Mouse (Mus musculus) limb, embryonic 14.5 days (tissue): Measurements from ENCODE around the gene Kif2c. TPM values are rescaled to one million over a fixed set of nuclear protein-coding genes. Genes with fewer than 3 reads are reported as not detected.

Experiments used
- ATAC-seq: fragments of 200-750 bp; cut with Nextera tagmentation; 2 replicates; pipeline ENCODE4 v1.8.0; 2017; ENCODE audit warnings: low read depth, moderate number of reproducible peaks, moderate TSS enrichment; ENCODE audit not compliant: low FRiP score
- DNase-seq: peaks from one replicate; pipeline ENCODE4 v3.0.0-alpha.2; 2015; ENCODE audit warnings: low spot score
- H3K27ac ChIP-seq: fragments of 300-500 bp; sonication (generic); replicated peaks from 2 replicates; pipeline ENCODE4 v1.5.1; 2014; ENCODE audit warnings: low read depth, mild to moderate bottlenecking, low read length, moderate library complexity, mixed read lengths
- H3K27me3 ChIP-seq: fragments of 300-500 bp; sonication (generic); 2 replicates; pipeline ENCODE4 v1.6.1; 2014; ENCODE audit warnings: low read length, mixed read lengths; ENCODE audit not compliant: control insufficient read depth, insufficient read depth
- H3K36me3 ChIP-seq: fragments of 300-500 bp; sonication (generic); 2 replicates; pipeline ENCODE4 v1.6.1; 2014; ENCODE audit warnings: mild to moderate bottlenecking, low read length, moderate library complexity, mixed read lengths; ENCODE audit not compliant: control insufficient read depth, insufficient read depth
- H3K4me1 ChIP-seq: fragments of 300-500 bp; sonication (generic); 2 replicates; pipeline ENCODE4 v1.6.1; 2014; ENCODE audit warnings: antibody characterized with exemption, low read length, mixed read lengths; ENCODE audit not compliant: control insufficient read depth, insufficient read depth
- H3K4me2 ChIP-seq: fragments of 300-500 bp; sonication (generic); replicated peaks from 2 replicates; pipeline ENCODE4 v1.6.1; 2014; ENCODE audit warnings: low read depth, mild to moderate bottlenecking, low read length, moderate library complexity; ENCODE audit not compliant: severe bottlenecking
- H3K4me3 ChIP-seq: fragments of 300-500 bp; sonication (generic); replicated peaks from 2 replicates; pipeline ENCODE4 v1.5.1; 2014; ENCODE audit warnings: low read length
- H3K9ac ChIP-seq: fragments of 300-500 bp; sonication (generic); 2 replicates; pipeline ENCODE4 v1.6.1; 2014; ENCODE audit warnings: mild to moderate bottlenecking, low read depth, low read length, moderate library complexity; ENCODE audit not compliant: severe bottlenecking
- H3K9me3 ChIP-seq: fragments of 300-500 bp; sonication (generic); 2 replicates; pipeline ENCODE4 v1.6.1; 2016; ENCODE audit warnings: low read length; ENCODE audit not compliant: control insufficient read depth
- POLR2A ChIP-seq: fragments of 200-500 bp; IDR thresholded peaks from 2 replicates; pipeline ENCODE4 v1.8.0; 2012; ENCODE audit warnings: inconsistent platforms, mild to moderate bottlenecking, moderate library complexity, borderline replicate concordance; ENCODE audit not compliant: insufficient read depth, insufficient read length; ENCODE audit errors: extremely low read depth
- WGBS: fragments of 180-500 bp; shearing (Covaris S2); extraction: QIAGEN DNeasy Blood & Tissue Kit; methylation state at CpG from one replicate; pipeline ENCODE4 v1.1.7; 2014; 5-methylcytosine and 5-hydroxymethylcytosine counted together
- polyA plus RNA-seq, 2 experiments: library from polyadenylated mRNA; depleted of rRNA in 1 of 2; stranded (reverse) in 1 of 2; unstranded in 1 of 2; fragments of >200 nt; fragmentation: Nextera tagmentation in 1 of 2; extraction: Ambion mirVana in 1 of 2; gene quantifications; 2 replicates each; pipeline versions ENCODE4 v1.2.1 to v1.2.3; 2012 to 2014

Kif2c gene
- polyA plus RNA-seq, 2 experiments = 36.9 to 43.3 TPM

DNA sequence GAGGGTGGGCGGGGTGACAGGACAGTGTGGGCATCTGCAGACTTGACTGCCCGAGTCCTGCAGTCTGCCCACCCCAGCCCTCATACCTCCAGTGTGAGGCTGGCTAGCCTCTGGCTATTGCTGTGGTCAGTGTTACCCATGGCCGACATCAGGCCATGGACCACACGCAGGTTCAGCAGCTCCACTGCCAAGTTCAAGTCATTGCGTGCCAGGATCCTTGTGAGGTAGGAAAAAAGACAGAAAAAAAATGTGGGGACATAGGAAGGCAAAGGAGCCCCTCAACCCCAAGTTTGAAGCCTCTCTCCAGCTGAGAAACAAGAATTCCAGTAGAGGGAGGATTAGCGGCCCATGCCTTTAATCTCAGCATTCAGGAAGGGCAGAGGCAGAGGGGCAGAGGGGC lies 31.8 kb upstream of the Kif2c start:
- H3K27ac ChIP-seq = no peak overlapping the region
- no peak overlapping the region for H3K4me3 ChIP-seq
- H3K4me1 ChIP-seq = no peaks in the 10 kb centered on the region
- TF ChIP-seq POLR2A = no peak
- H3K4me2 ChIP-seq = no peak overlapping the region
- no peaks in the 10 kb centered on the region for H3K27me3 ChIP-seq
- no peaks in the 10 kb centered on the region for H3K36me3 ChIP-seq
- no peak overlapping the region for H3K9ac ChIP-seq
- 85% methylated on average over 6 of the region's 6 CpGs for WGBS
- ATAC-seq (no peak), DNase-seq (no peak)
- H3K9me3 ChIP-seq = no peaks in the 10 kb centered on the region

DNA sequence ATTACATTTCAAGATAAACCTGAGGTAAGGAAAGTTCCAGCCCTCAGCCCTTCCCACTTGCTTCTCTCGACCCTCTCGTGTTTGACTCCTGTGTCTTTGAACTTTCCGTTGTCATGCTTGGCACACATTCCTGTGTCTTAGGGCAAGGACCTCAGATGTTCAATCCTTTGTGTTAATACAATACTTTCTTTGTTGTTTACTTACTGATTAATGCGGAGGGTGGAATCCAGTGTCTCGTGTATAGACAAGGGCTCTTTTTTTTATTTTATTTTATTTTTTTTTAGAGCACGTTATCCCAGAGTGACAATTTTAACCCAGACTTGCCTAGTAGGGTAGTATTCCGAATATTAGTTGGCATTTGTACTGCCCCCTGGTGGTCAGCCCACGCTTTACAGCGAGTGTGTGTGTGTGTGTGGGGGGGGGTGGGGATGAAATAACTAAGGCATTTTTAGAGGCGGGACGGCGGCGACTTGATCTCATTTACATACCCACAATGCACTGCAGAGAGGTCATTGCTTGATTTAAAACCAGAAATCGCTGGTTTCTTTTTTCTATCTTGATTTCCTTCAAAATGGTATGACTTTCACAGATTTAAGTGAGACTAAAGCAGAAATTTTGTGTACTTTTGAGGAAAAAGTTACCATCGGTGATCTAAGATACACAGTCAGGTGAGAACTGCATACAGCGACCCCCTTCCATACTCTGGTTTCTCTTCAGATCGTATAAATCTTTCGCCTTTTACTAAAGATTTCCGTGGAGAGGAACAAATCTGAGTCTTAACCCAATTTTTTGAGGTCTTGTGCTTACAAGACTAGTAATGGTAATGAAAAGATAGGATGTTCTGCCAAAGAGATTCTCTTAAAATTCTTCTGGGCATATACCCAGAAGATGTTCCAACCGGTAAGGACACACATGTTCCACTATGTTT lies 28.0 kb upstream of the Kif2c start:
- peak; percentile 75; the same call in 1 of the 2 replicates for ATAC-seq
- WGBS = 6% methylated on average over 20 of the region's 20 CpGs
- Histone ChIP-seq H3K9me3 (no peaks in the 10 kb centered on the region), H3K4me2 (no peak overlapping the region), H3K27me3 (no peaks in the 10 kb centered on the region), H3K27ac (no peak overlapping the region; the same call in 1 of the 2 replicates), H3K9ac (no peak overlapping the region), H3K36me3 (no peaks in the 10 kb centered on the region), H3K4me1 (no peaks in the 10 kb centered on the region), H3K4me3 (no peak overlapping the region)
- peak; percentile 78 for DNase-seq
- no peak for TF ChIP-seq POLR2A

DNA sequence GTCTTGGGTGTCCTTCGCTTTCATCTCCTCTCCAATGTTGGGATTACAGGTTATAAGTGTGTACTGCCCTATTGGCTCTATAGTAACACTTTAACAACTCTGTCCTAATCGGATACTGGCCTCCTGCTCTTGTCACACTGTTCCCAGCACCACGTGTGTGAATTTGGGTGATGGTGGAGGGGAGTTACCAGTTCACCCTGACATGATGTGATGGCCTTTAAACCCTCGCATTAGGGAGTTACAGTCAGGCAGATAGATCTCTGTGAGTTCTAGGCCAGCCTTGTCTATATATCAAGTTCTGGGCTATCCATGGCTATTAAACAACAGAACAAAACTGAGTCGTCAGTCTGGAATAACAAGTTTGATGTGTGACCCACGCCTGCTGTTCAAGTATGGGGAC lies 27.2 kb upstream of the Kif2c start:
- Histone ChIP-seq H3K27me3 (no peaks in the 10 kb centered on the region), H3K4me2 (no peak overlapping the region), H3K9ac (no peak overlapping the region), H3K4me1 (no peaks in the 10 kb centered on the region), H3K4me3 (no peak overlapping the region), H3K27ac (no peak overlapping the region), H3K36me3 (no peaks in the 10 kb centered on the region), H3K9me3 (no peaks in the 10 kb centered on the region)
- ATAC-seq (no peak), DNase-seq (no peak)
- TF ChIP-seq POLR2A = no peak
- WGBS = 78% methylated on average over 6 of the region's 6 CpGs

- Histone ChIP-seq H3K9me3 (no peaks in the 10 kb centered on the region), H3K4me1 (no peaks in the 10 kb centered on the region), H3K27ac (peak overlapping the region; percentile 76; the same call in 1 of the 2 replicates), H3K36me3 (no peaks in the 10 kb centered on the region), H3K27me3 (no peaks in the 10 kb centered on the region), H3K4me3 (no peak overlapping the region), H3K4me2 (peak overlapping the region; percentile 52), H3K9ac (no peak overlapping the region)
- no peak for DNase-seq
- WGBS = 55% methylated on average over 4 of the region's 4 CpGs
- TF ChIP-seq POLR2A = no peak
- ATAC-seq = no peak
Measured at GRCm38 (mm10) chr4:117202992-117203354, 20.5 kb upstream of the Kif2c start.

DNA sequence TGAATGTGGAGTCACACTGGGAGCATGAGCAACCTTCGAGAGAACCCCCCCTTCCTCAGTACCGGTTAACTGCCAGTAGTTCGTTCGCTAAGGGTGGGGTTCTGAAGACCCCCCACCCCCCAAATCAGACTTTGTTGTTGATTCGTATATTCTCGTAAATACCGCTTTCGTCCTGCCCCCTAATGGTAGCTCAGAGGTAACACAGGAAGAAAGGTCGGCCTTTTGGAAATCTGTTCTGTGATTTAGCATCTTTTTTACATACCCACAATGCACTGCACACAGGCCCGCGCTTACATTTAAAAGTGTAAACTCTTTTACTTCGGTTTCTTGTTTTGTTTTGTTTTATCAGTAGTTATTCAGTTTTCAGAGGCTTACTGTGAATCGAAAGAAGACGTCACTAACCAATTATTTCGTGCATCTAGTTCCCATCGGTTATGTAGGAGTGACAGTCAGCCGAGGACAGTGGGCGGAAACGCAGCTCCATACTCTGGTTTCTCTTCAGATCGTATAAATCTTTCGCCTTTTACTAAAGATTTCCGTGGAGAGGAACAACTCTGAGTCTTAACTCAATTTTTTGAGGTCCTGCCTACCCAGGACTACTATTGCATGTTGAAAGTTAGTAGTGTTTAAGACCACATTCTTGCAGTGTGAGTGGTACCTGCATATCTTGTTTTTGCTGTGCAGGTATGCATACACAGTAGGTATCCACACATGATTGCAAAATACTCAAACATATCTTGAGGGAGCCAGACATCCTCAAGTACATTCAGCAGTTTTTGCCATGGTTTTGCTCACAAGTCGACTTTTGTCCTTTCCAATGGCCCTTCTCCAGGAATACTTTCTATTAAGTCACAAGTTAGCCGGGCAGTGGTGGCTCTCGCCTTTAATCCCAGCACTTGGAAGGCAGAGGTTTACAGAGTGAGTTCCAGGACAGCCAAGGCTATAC lies 19.9 kb upstream of the Kif2c start:
- Histone ChIP-seq H3K9ac (peak overlapping the region; percentile 50), H3K4me1 (no peaks in the 10 kb centered on the region), H3K27ac (peak overlapping the region; percentile 76), H3K9me3 (no peaks in the 10 kb centered on the region), H3K36me3 (no peaks in the 10 kb centered on the region), H3K27me3 (no peaks in the 10 kb centered on the region), H3K4me2 (peak overlapping the region; percentile 52), H3K4me3 (peak overlapping the region; percentile 31)
- peak; percentile 49; the same call in 1 of the 2 replicates for TF ChIP-seq POLR2A
- DNase-seq (peak; percentile 87), ATAC-seq (peak; percentile 90)
- WGBS = under 1% methylated on average over 25 of the region's 25 CpGs
